8 mouse cellular contexts compared by ENCODE assay signal in genomic region chr13:114831367-114831833, GRCm38 (mm10). TPM values are rescaled to one million over a fixed set of nuclear protein-coding genes. Genes with fewer than 3 reads are reported as not detected.
DNase-seq lines count a peak whose midpoint lies in the region; ATAC-seq lines count a peak whose summit lies in the region.

No protein-coding gene starts in this region.

- 0 out of 2 replicates have a peak, but pooled peaks have one; percentile 36 for ATAC-seq in frontal cortex, adult (ENCODE audit: low TSS enrichment)
- ATAC-seq in hematopoietic stem cell, adult 5-6 weeks (replicated peaks in 1 of 2; ENCODE audit: insufficient read depth in 1 of 2, low FRiP score in 2 of 2, low TSS enrichment in 1 of 2, low read depth in 1 of 2, poor library complexity in 2 of 2, severe bottlenecking in 2 of 2): peak; percentile 65 to 66
- peak; percentile 79 for ATAC-seq in megakaryocyte progenitor cell, adult 5-6 weeks (replicated peaks; ENCODE audit: poor library complexity)

- DNase-seq in frontal cortex, postnatal 10 days (ENCODE audit: low spot score in 2 of 2): no peak
- DNase-seq in thymus, postnatal 14 days: peak; percentile 38
- DNase-seq in thymus, adult 18-20 months: no peak
- DNase-seq in frontal cortex, postnatal 36 days (ENCODE audit: low spot score in 2 of 2): no peak
- no peak for DNase-seq in urinary bladder, postnatal 36 days (ENCODE audit: low spot score in 2 of 2)

RNA-seq across cellular contexts. Expression of gene Mocs2, which starts 13.4 kb away (rescaled TPM):
- 40.4 and 49.4 TPM in 2 replicates for total RNA-seq in hematopoietic stem cell, adult 5-6 weeks (2017)
- total RNA-seq in megakaryocyte progenitor cell, adult 5-6 weeks (2015): 41.5 and 42.1 TPM in 2 replicates
- total RNA-seq in megakaryocyte progenitor cell, adult 5-6 weeks (2017): 39.9 and 43.1 TPM in 2 replicates
